Mouse (Mus musculus) regulatory T cell (primary cell): ENCODE measurements around the gene Rnf130.

Experiments used
- in situ Hi-C: fragments of 300-600 bp; cut with MboI, MseI; formaldehyde crosslinking; loops from one replicate; pipeline ENCODE4 v1.15.1; 2025; ENCODE audit warnings: high pct_unique_total_duplicates

Rnf130 gene

GRCm38 (mm10) chr11:50024833-50025720 lies at the start of gene Rnf130:
Gene Rnf130, plus strand, starts transcription at chr11:50025346.
- in situ Hi-C loops, result no loop called here

- in situ Hi-C loops, result no loop called here
Observed at GRCm38 (mm10) chr11:49977963-49978568, 47.1 kb upstream of the Rnf130 start.

DNA sequence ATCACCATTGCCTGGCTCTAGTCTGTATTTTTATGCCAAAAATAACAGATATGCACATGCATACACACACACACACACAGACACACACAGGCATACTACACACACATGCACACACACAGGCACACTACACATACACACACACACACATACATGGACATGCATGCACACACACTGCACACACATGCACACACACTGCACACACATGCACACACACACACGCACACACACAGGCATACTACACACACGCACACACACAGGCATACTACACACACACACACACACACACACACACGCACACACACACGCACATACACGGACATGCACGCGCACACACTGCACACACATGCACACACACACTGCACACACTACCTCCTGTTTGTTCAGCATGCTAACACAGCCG lies 46.2 kb upstream of the Rnf130 start:
- in situ Hi-C loops, result no loop called here

DNA sequence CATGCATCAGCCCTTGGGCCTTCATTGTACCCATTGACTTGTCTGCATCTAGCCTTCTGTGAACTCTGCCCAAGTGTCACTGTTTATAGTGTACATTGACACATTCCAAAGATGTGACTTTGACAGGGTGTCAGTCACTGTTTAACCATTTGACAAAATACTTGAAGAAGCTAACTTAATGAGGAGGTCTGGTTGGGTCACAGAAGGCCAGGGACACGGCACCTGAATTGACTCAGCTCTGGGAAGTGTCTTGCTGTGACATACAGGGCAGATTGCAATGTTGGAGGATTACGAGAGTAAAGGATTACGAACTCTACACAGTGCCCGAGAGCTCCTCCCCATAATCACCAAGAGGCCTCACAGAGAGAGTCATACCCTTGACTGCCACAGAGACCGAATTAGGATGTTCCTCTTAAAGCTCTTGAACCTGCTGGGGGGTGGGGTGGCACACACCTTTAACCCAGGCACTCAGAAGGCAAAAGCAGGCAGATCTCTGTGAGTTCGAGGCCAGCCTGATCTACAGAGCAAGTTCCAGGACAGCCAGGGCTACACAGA lies 44.4 kb upstream of the Rnf130 start:
- in situ Hi-C loops, result loop anchor here (5.0 kb wide), 2 partner anchors 152 to 252 kb away; partner anchors contain the start of gene Tbc1d9b

DNA sequence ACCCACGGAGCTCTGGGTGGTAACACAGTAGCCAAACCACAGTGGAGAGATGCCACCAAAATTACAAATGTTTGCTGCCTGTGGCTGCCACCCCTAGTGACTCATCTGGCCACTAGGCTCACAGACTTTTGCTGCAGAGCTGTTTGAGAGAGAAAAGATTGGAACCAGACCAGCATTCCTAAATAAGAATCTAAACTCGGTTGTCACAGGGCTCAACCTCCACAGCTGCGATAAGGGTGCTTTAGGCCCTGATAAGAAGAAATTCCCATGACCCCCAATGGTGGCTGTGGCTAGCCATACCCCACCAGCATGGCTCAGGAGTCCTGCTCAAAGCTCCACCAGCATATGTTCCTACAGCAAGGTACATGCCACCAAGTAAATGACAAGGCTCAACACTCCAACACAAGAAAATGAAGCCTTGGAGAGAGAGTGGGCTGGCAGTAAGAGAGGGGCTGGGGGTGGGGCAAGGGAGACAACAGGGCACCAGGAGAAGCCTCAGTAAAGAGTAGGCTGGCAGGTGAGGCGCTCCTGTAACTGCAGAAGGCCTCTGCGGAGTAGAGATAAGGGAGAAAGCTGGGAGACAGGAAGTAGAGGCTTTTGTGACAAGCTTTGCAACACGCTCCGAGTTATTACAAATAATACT lies 43.7 kb upstream of the Rnf130 start:
- in situ Hi-C loops, result loop anchor here (5.0 kb wide), 2 partner anchors 151 to 251 kb away; partner anchors contain the start of gene Tbc1d9b

DNA sequence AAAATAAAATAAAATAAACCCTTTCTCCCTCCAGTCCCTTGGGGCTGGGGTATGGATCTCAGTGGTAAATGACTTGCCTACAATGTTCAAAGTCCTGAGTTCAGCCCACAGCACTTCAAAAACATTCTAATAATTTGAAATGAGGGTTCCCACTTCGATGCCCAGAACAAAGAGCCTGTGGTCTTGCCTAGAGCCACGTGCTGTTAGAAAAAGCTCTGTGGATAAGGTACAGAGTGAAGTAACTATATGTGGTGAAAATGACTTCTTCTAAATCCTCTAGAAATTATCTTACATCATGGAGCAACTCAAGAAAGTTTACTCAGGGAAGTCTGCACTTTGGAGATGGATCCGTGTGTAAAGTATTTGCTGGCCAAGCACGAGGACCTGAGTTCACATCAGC lies 43.1 kb upstream of the Rnf130 start:
- in situ Hi-C loops, result loop anchor here (5.0 kb wide), 2 partner anchors 150 to 250 kb away; partner anchors contain the start of gene Tbc1d9b

- in situ Hi-C loops, result loop anchor here (5.0 kb wide), 2 partner anchors 149 to 249 kb away; partner anchors contain the start of gene Tbc1d9b
Observed at GRCm38 (mm10) chr11:49982881-49983280, 42.3 kb upstream of the Rnf130 start.

DNA sequence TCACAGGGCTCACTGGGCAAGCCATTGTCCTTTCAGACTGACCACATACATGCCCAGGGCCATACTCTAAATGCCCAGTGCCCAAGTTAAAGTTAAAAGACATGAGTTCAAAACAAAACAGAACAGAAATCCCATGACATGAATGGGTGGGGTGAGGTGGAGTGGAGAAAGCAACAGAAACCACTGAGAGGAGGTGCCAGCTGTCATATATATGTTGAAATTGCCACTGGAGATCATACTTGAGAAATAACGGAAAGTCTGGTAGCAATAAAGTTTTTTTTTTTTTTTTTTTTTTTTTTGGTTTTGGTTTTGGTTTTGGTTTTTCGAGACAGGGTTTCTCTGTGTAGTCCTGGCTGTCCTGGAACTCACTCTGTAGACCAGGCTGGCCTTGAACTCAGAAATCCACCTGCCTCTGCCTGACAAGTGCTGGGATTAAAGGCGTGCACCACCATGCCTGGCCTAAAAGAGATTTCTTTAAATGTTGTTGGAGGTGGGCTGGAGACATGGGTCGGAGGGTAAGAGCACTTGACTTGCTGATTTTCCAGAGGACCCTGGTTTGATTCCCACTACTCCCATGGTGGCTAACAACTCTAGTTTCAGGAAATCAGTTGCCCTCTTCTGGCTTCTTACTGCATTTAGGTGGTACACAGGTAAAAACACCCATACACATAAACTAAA lies 41.1 kb upstream of the Rnf130 start:
- in situ Hi-C loops, result loop anchor here (5.0 kb wide), 2 partner anchors 148 to 248 kb away; partner anchors contain the start of gene Tbc1d9b

DNA sequence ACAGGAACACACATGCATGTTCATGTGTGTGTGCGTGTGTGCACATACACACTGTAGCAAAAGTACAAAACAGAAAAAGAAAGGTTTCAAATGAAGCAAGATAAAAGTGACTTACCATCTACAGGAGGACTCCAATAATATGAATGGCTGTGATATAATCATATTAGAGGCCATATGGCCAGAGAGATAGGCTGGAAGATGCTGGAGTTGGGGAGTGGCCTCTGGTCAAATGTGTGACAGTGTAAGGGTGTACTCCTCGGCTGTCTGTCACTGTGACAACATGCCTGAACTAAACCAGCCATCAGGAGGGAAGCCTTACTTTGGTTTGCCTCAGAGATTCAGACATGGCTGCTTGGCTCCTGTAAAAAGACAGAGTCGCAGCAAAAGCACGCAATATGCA lies 40.1 kb upstream of the Rnf130 start:
- in situ Hi-C loops, result no loop called here

DNA sequence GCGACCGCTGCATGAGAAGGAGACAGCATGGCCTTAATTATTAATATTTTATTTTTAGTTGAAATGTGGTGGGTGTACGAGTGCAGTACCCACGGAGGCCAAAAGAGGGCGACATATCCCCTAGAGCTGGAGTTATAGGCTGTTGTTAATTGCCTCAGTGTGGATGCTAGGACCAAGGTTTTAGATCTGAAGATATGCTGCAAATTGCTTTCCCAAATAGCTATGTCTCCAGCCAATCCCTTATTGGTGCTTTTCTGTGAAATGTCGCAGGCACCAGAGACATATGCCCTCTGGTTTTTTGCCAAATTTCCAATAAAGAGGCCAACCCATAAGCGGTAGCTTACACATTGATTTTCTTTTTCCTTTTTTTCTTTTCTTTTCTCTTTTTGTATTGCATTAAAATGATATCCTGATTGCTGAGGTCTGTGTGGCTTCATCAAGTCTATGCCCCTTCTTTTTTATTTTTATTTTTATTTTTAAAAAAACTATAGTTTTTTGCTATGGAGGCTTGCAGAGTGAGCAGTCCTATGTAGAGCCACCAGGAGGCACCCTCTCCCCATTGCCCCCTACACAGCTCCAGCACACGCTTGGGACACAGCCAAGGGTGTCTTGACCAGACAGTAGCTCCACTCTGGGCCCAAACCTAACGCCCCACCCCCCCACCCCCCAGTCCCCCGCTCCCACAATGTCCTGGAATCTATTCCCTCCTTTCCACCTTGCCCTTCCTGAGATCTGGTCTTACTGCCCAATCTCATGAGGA lies 38.7 kb upstream of the Rnf130 start:
- in situ Hi-C loops, result no loop called here

DNA sequence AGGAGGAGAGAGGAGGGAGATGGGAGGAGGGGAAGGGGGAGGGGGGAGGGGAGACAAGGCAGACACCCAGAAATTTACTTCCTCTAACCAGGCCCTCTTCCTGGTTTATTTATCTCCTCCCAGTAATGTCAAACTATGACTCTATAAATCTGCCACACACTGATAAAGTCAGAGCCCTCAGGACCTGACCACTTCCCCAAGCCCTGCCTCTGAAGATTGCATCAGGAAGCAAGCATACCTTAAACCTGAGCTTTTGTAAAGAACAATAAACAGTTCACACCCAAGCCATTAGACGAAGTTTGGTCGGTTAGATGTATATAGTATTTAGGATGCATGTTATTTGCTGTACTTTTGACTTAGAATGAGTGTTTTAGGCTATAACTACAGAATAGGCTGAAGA lies 30.6 kb upstream of the Rnf130 start:
- in situ Hi-C loops, result no loop called here

- in situ Hi-C loops, result no loop called here
Observed at GRCm38 (mm10) chr11:49996398-49996797, 28.7 kb upstream of the Rnf130 start.

DNA sequence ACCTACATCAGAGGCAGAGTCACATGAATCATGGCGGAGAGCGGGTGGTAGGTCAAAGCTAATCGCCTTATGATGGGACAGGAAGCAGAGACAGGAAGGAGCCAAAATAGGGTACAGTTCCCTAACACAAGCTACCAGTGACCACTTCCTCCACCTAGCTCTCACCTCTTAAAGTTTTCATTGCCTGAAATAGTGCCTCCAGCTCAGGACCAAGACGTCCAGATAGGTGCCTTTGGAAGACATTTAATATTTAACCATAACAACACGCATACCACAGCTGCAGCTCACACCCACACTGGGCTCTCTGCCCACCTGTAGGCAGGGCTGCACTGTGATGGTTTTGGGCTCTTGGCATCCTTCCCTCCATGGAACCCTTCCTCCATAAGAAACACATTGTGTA lies 27.8 kb upstream of the Rnf130 start:
- in situ Hi-C loops, result no loop called here

- in situ Hi-C loops, result no loop called here
Observed at GRCm38 (mm10) chr11:50002853-50003252, 22.3 kb upstream of the Rnf130 start.

- in situ Hi-C loops, result no loop called here
Observed at GRCm38 (mm10) chr11:50007776-50008175, 17.4 kb upstream of the Rnf130 start.

DNA sequence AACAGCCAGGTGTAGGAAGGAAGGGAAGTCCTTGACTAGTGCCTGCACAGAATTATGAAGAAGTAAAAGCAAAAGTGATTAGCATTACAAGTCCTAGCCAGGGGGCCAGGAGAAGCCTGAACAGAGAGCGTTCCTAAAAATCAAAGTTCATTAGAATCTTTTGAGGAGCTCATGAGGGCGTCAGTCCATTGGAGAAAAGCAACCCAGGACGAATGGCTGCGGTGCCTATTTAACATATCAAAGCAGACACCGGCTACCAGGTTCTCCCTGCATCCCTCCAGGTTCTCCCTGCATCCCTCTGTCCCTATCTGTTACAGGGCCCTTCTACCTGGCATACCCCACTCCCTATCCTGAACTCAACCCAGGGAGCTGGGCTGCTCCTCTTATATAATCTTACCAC lies 16.9 kb upstream of the Rnf130 start:
- in situ Hi-C loops, result no loop called here

- in situ Hi-C loops, result no loop called here
Observed at GRCm38 (mm10) chr11:50013016-50013415, 12.1 kb upstream of the Rnf130 start.

- in situ Hi-C loops, result no loop called here
Observed at GRCm38 (mm10) chr11:50016503-50016902, 8.6 kb upstream of the Rnf130 start.

GRCm38 (mm10) chr11:50017511-50017910 lies 7.6 kb upstream of the Rnf130 start:
- in situ Hi-C loops, result no loop called here

DNA sequence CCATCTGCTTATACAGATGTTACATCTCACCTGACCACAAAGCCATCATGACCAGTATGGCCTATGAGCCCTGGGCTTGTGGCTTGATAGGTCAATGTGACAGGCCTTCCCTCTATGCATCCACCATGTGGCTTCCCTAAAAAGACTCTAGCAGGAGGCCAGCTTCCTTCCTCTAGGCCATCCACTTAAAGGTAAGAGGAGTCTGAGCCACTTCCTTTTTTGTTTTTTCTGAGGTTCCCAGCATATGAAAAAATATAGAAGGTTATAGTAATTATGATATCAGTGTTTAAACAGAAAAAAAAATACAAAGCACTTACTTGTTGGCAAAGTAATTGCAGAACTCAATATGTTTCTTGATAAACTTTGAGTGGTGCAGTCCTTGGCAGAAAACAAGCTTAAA lies 6.3 kb upstream of the Rnf130 start:
- in situ Hi-C loops, result no loop called here

- in situ Hi-C loops, result no loop called here
Observed at GRCm38 (mm10) chr11:50022085-50022484, 3.1 kb upstream of the Rnf130 start.
